Mouse (Mus musculus) kidney, adult 2 months (tissue): ENCODE data around the gene OR5BS1P. TPM values are rescaled to one million over a fixed set of nuclear protein-coding genes. Genes with fewer than 3 reads are reported as not detected.

Experiments
- DNase-seq: peaks from one replicate; pipeline ENCODE4 v3.0.0; 2021
- H3K27ac ChIP-seq: fragments of 200-500 bp; 2 replicates; pipeline ENCODE4 v1.5.1; 2012; ENCODE audit warnings: low read depth, low read length, control low read depth, inconsistent platforms; ENCODE audit not compliant: insufficient read depth
- H3K27me3 ChIP-seq: fragments of 200-500 bp; replicated peaks from 2 replicates; pipeline ENCODE4 v1.6.1; 2012; ENCODE audit warnings: mild to moderate bottlenecking, moderate library complexity, low read length, inconsistent platforms; ENCODE audit not compliant: control insufficient read depth, insufficient read depth
- H3K36me3 ChIP-seq: fragments of 200-500 bp; 2 replicates; pipeline ENCODE4 v1.6.1; 2012; ENCODE audit warnings: mild to moderate bottlenecking, moderate library complexity, low read length, inconsistent platforms; ENCODE audit not compliant: control insufficient read depth, insufficient read depth
- H3K4me1 ChIP-seq: fragments of 200-500 bp; 2 replicates; pipeline ENCODE4 v1.6.1; 2011; ENCODE audit warnings: low read length; ENCODE audit not compliant: control insufficient read depth, insufficient read depth
- H3K4me3 ChIP-seq: fragments of 200-500 bp; 2 replicates; pipeline ENCODE4 v1.5.1; 2011; ENCODE audit warnings: mild to moderate bottlenecking, low read depth, low read length, control low read depth; ENCODE audit not compliant: insufficient read depth
- CTCF ChIP-seq: fragments of 200-500 bp; conservative IDR thresholded peaks from 2 replicates; pipeline ENCODE4 v1.5.1; 2011; ENCODE audit warnings: low read depth, mild to moderate bottlenecking, control low read depth, low read length, moderate library complexity, mixed read lengths; ENCODE audit not compliant: insufficient read depth, insufficient read length
- POLR2A ChIP-seq: fragments of 200-500 bp; IDR thresholded peaks from one replicate; pipeline ENCODE4 v1.6.1; 2011; ENCODE audit warnings: low read depth, low read length, control low read depth
- whole genome bisulfite sequencing: fragments of 180-500 bp; shearing (Covaris S2); methylation state at CpG from one replicate; pipeline ENCODE4 v1.1.7; 2018; 5-methylcytosine and 5-hydroxymethylcytosine counted together
- polyA plus RNA-seq: library from polyadenylated mRNA; depleted of rRNA; stranded (reverse); fragments of >200 nt; gene quantifications from 2 replicates; pipeline ENCODE4 v1.2.3, GENCODE M21; 2012

OR5BS1P gene
- polyA plus RNA-seq, 1 experiment: not detected

DNA sequence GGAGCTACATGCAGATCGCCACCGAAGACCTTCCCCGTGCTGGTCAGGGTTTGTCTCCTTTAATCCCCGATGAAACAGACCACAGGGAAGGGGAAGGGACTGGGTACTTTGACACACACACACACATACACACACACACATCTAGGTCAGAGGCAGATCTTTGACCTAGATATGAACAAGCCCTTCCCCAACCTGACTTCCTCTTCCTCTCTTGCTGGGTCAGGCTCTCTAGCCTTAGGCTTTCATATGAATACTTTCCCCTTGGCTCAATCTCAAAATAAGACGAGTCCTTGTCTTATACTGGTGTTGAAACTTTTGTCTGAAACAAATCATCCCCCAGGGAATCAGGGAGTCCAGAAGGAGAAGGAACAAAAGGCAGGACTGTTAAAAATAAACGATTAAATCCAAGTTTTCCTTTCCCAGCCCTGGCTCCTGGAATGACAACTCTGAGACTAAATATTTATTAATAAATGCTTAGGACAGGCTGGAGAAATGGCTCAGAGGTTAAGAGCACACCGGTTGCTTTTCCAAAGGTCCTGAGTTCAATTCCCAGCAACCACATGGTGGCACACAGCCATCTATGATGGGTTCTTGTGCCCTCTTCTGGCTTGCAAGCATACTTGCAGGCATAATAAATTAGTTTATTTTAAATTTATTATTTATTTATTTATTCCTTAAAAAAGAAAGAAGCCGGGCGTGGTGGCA, 36.7 kb downstream of the OR5BS1P start:
- Histone ChIP-seq H3K27ac (no peak overlapping the region), H3K4me3 (no peak overlapping the region), H3K4me1 (peaks cover 3% of the 10 kb centered on the region; the same call in 1 of the 2 replicates), H3K36me3 (no peaks in the 10 kb centered on the region), H3K27me3 (no peaks in the 10 kb centered on the region)
- peak; percentile 68 for DNase-seq
- 60% methylated on average over 9 of the region's 9 CpGs for WGBS
- TF ChIP-seq POLR2A (no peak), CTCF (no peak)

DNA sequence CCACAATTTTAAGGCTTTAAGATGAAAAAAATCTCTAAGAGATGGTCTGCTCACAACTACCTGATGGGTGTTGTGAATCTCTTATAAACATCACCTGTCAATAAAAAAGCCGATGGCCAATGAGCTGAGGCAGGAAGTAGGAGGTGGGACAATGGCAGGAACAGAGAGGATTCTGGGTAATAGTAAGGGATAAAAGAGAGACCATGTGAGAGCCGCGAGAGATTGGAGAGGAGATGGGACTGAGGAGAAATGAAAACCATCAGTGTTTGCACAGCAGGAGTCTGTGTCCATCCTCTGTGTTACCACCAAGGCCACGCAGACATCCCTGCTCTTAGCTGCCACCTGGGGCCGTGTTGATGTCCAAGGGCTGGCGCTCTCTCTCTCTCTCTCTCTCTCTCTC, 37.6 kb downstream of the OR5BS1P start:
- Histone ChIP-seq H3K36me3 (no peaks in the 10 kb centered on the region), H3K27me3 (no peaks in the 10 kb centered on the region), H3K4me1 (peaks cover 3% of the 10 kb centered on the region; the same call in 1 of the 2 replicates), H3K4me3 (no peak overlapping the region), H3K27ac (no peak overlapping the region)
- TF ChIP-seq CTCF: no peak
- no peak for TF ChIP-seq POLR2A
- DNase-seq: no peak
- WGBS: 93% methylated on average over 6 of the region's 6 CpGs

DNA sequence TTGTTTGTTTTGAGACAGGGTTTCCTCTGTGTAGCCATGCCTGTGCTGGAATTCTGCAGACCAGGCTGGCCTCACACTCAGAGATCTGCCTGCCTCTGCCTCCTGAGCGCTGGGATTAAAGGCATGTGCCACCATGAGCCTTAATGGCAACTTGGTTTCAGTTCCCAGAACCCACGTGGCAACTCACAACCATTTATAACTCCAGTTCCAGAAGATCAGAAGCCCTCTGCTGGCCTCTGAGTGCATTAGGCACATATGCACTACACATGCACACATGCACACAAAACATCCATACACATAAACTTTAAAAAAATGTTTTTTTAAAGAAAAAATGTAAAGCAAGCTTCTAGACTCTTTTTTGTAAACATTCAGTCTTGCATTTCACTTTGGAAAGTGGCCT, 39.7 kb downstream of the OR5BS1P start:
- Histone ChIP-seq H3K27ac (no peak overlapping the region), H3K4me3 (no peak overlapping the region), H3K36me3 (no peaks in the 10 kb centered on the region), H3K4me1 (peaks cover 3% of the 10 kb centered on the region; the same call in 1 of the 2 replicates), H3K27me3 (no peaks in the 10 kb centered on the region)
- DNase-seq: no peak
- WGBS: 48% methylated on average over 2 of the region's 2 CpGs
- no peak for TF ChIP-seq CTCF
- no peak for TF ChIP-seq POLR2A

DNA sequence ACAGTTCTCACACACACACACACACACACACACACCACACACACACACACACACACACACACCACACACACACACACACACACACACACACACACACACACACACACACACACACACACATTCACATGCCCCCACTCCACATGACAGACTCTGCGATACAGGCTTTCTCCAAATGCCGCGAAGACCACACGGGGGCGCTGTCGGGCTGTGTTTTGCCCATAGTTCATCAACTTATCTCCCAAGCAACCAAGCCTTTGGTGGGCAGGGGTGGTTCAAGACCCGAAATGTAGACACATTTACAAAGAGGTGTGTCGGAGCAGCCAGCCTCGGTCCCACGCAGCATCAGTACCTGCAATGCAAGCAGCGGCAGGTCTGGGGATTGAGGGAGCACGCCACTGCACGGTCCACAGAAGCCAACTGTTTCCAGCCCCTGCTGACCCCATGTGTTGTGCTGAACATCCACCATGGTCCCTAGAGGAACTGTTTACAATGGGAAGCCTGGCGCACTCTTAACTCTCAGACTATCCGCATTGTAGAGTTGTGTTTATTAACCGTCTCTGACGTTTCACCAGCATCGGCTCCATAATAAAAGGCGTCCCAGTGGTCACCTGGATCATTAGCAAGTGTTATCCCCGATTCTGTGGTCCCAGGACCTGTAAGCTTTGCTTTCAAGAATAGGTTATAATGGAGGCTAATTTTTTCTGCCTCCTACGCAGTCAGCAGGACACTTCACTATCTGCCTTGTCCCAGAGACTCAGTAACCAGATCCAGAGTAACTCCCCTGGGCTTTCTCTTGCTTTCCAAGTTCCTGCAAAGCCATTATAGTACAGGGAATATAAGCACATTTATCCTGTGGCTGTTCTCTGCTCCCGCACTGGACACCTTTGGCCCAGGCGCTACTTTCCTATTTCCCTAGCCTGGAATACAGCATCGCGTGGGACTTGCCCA, 41.0 kb downstream of the OR5BS1P start:
- peak; percentile 72 for DNase-seq
- Histone ChIP-seq H3K36me3 (no peaks in the 10 kb centered on the region), H3K27me3 (no peaks in the 10 kb centered on the region), H3K4me1 (peaks cover 3% of the 10 kb centered on the region; the same call in 1 of the 2 replicates), H3K27ac (no peak overlapping the region), H3K4me3 (peak overlapping the region; percentile 25; the same call in 1 of the 2 replicates)
- TF ChIP-seq POLR2A: no peak
- TF ChIP-seq CTCF: peak; percentile 79
- 26% methylated on average over 25 of the region's 25 CpGs for WGBS

DNA sequence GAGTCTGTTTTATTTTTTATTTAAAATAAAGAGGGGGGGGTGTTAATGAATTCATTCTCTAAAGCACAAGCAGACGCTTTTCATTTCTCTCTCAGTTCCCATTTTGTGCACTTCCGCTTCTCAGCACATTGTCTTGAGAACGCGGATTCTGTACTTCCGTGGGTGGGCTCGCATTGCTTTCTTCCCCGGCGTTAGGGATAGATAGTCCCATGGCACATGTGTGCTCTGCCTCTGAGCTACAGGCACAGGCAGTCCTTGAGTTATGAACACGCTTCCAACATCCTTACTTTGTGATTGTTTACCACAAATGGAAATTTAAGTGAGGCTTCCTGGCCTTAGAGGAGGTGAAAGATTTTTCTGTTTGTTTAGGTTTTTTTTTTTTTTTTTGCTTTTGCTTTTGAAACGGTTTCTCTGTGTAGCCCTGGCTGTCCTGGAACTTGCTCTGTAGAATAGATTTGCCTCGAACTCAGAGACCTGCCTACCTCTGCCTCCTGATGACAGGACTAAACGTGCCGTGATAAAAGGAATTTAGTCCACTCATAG, 41.8 kb downstream of the OR5BS1P start:
- H3K27ac ChIP-seq: no peak overlapping the region

DNA sequence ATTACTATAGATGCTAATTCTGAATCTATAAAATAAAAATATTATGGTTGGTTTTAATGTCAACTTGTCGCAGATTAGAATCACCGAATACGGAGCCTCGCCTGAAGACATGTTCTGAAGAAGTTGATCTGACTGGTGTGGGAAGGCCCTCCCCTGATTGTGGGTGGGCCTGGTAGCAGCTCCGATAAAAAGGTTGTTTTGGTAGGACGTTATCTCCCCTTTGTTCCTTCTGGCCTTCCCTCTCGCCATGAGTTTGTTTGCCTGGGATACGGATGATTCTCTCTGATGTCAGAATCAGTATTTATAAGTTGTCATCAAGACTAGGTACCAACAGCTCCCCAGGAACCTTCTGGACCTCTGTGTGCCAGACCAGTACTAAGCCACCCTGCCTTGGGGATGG, 42.5 kb downstream of the OR5BS1P start:
- DNase-seq: no peak
- WGBS: 67% methylated on average over 8 of the region's 8 CpGs
- H3K27me3 ChIP-seq: no peaks in the 10 kb centered on the region
- TF ChIP-seq POLR2A (no peak), CTCF (no peak)
- H3K4me1 ChIP-seq: peaks cover 3% of the 10 kb centered on the region; the same call in 1 of the 2 replicates
- H3K27ac ChIP-seq: no peak overlapping the region
- H3K4me3 ChIP-seq: no peak overlapping the region
- no peaks in the 10 kb centered on the region for H3K36me3 ChIP-seq

More for the DNA sequence above, 41.8 kb downstream of the OR5BS1P start:
- Histone ChIP-seq H3K27me3 (no peaks in the 10 kb centered on the region), H3K4me3 (no peak overlapping the region), H3K4me1 (peaks cover 3% of the 10 kb centered on the region; the same call in 1 of the 2 replicates), H3K36me3 (no peaks in the 10 kb centered on the region)
- peak; percentile 44 for DNase-seq
- 70% methylated on average over 13 of the region's 13 CpGs for WGBS
- no peak for TF ChIP-seq POLR2A
- no peak for TF ChIP-seq CTCF
